Mouse (Mus musculus): Measurements from ENCODE around the gene Rhno1. TPM values are rescaled to one million over a fixed set of nuclear protein-coding genes. Genes with fewer than 3 reads are reported as not detected.

Gene Rhno1
- 9.0 TPM for polyA plus RNA-seq (2015; fragmentation: Illumina TruSeq; extraction: RNeasy Lipid Tissue Mini Kit (QIAGEN cat#74804); ENCODE audit: insufficient read depth, low read depth, low replicate concordance)

GRCm38 (mm10) chr6:128362381-128363006 is at the start of gene Rhno1, which contains the start of gene Foxm1:
Gene Rhno1 (minus strand): TSS chr6:128362911.
Gene Foxm1 (plus strand): TSS chr6:128362967.

GRCm38 (mm10) chr6:128398996-128399395 is 36.3 kb upstream of the Rhno1 start, which contains the start of gene Nrip2:
Gene Nrip2 (plus strand): TSS chr6:128399296.

GRCm38 (mm10) chr6:128375192-128375591 is 12.5 kb upstream of the Rhno1 start, which contains the start of the genes Tex52 and Gm44596:
Gene Tex52 (plus strand): TSS chr6:128375456.
Gene Gm44596 (plus strand): TSS chr6:128375503.

GRCm38 (mm10) chr6:128355726-128356416 is 6.8 kb downstream of the Rhno1 start, which contains the start of gene Tulp3:
Gene Tulp3 (minus strand): TSS chr6:128355851.

Other genes with a start within 250 kb of the Rhno1 start
- 14.3 TPM for gene Tspan9, start 219.3 kb downstream of the Rhno1 start, polyA plus RNA-seq (2015; fragmentation: Illumina TruSeq; extraction: RNeasy Lipid Tissue Mini Kit (QIAGEN cat#74804); ENCODE audit: insufficient read depth, low read depth, low replicate concordance)
- gene Tead4, start 62.1 kb downstream of the Rhno1 start, polyA plus RNA-seq (2015; fragmentation: Illumina TruSeq; extraction: RNeasy Lipid Tissue Mini Kit (QIAGEN cat#74804); ENCODE audit: insufficient read depth, low read depth, low replicate concordance): 2.6 TPM
- 3.4 TPM for gene Tulp3, start 7.1 kb downstream of the Rhno1 start, polyA plus RNA-seq (2015; fragmentation: Illumina TruSeq; extraction: RNeasy Lipid Tissue Mini Kit (QIAGEN cat#74804); ENCODE audit: insufficient read depth, low read depth, low replicate concordance)
- gene Foxm1, start 56 bp upstream of the Rhno1 start, polyA plus RNA-seq (2015; fragmentation: Illumina TruSeq; extraction: RNeasy Lipid Tissue Mini Kit (QIAGEN cat#74804); ENCODE audit: insufficient read depth, low read depth, low replicate concordance): 0.33 TPM
- gene Tex52, start 12.5 kb upstream of the Rhno1 start, polyA plus RNA-seq (2015; fragmentation: Illumina TruSeq; extraction: RNeasy Lipid Tissue Mini Kit (QIAGEN cat#74804); ENCODE audit: insufficient read depth, low read depth, low replicate concordance): not detected
- gene Gm44596, start 12.6 kb upstream of the Rhno1 start, polyA plus RNA-seq (2015; fragmentation: Illumina TruSeq; extraction: RNeasy Lipid Tissue Mini Kit (QIAGEN cat#74804); ENCODE audit: insufficient read depth, low read depth, low replicate concordance): not detected
- gene Nrip2, start 36.4 kb upstream of the Rhno1 start, polyA plus RNA-seq (2015; fragmentation: Illumina TruSeq; extraction: RNeasy Lipid Tissue Mini Kit (QIAGEN cat#74804); ENCODE audit: insufficient read depth, low read depth, low replicate concordance): 2.7 TPM
- 9.5 TPM for gene Itfg2, start 62.0 kb upstream of the Rhno1 start, polyA plus RNA-seq (2015; fragmentation: Illumina TruSeq; extraction: RNeasy Lipid Tissue Mini Kit (QIAGEN cat#74804); ENCODE audit: insufficient read depth, low read depth, low replicate concordance)
- 35.0 TPM for gene Fkbp4, start 75.8 kb upstream of the Rhno1 start, polyA plus RNA-seq (2015; fragmentation: Illumina TruSeq; extraction: RNeasy Lipid Tissue Mini Kit (QIAGEN cat#74804); ENCODE audit: insufficient read depth, low read depth, low replicate concordance)
- not detected for gene Pzp, start 163.8 kb upstream of the Rhno1 start, polyA plus RNA-seq (2015; fragmentation: Illumina TruSeq; extraction: RNeasy Lipid Tissue Mini Kit (QIAGEN cat#74804); ENCODE audit: insufficient read depth, low read depth, low replicate concordance)
- gene A2ml1, start 218.7 kb upstream of the Rhno1 start, polyA plus RNA-seq (2015; fragmentation: Illumina TruSeq; extraction: RNeasy Lipid Tissue Mini Kit (QIAGEN cat#74804); ENCODE audit: insufficient read depth, low read depth, low replicate concordance): 2.3 TPM

Measured in pancreas, adult 10 weeks (tissue).